Mouse (Mus musculus) hindbrain, embryonic 10.5 days (tissue): ENCODE measurements around the gene Ewsr1. TPM values are rescaled to one million over a fixed set of nuclear protein-coding genes. Genes with fewer than 3 reads are reported as not detected.

Source experiments
- DNase-seq: peaks from one replicate; pipeline ENCODE4 v3.0.0-alpha.2; 2017; ENCODE audit warnings: low spot score
- H3K27ac ChIP-seq: fragments of 300-500 bp; sonication (generic); 2 replicates; pipeline ENCODE4 v1.5.1; 2016; ENCODE audit warnings: mild to moderate bottlenecking, moderate library complexity
- H3K27me3 ChIP-seq: fragments of 300-500 bp; sonication (generic); 2 replicates; pipeline ENCODE4 v1.6.1; 2016; ENCODE audit warnings: mild to moderate bottlenecking; ENCODE audit not compliant: poor library complexity, insufficient read depth, severe bottlenecking
- H3K36me3 ChIP-seq: fragments of 300-500 bp; sonication (generic); 2 replicates; pipeline ENCODE4 v1.6.1; 2016; ENCODE audit warnings: mild to moderate bottlenecking, moderate library complexity
- H3K4me1 ChIP-seq: fragments of 300-500 bp; sonication (generic); replicated peaks from 2 replicates; pipeline ENCODE4 v1.6.1; 2016; ENCODE audit warnings: mild to moderate bottlenecking
- H3K4me3 ChIP-seq: fragments of 300-500 bp; sonication (generic); 2 replicates; pipeline ENCODE4 v1.5.1; 2016; ENCODE audit warnings: mild to moderate bottlenecking, moderate library complexity
- H3K9me3 ChIP-seq: fragments of 300-500 bp; sonication (generic); 2 replicates; pipeline ENCODE4 v1.6.1; 2016; ENCODE audit warnings: mild to moderate bottlenecking, moderate library complexity
- WGBS: fragments of 180-500 bp; shearing (Covaris S2); methylation state at CpG from one replicate; pipeline ENCODE4 v1.1.7; 2016; 5-methylcytosine and 5-hydroxymethylcytosine counted together
- polyA plus RNA-seq: library from polyadenylated mRNA; unstranded; fragments of >200 nt; fragmentation: Nextera tagmentation; extraction: Ambion mirVana; gene quantifications from 2 replicates; pipeline ENCODE4 v1.2.1, GENCODE M21; 2016

Gene Ewsr1
- polyA plus RNA-seq, 1 experiment from 2014 or later: 877 TPM

DNA sequence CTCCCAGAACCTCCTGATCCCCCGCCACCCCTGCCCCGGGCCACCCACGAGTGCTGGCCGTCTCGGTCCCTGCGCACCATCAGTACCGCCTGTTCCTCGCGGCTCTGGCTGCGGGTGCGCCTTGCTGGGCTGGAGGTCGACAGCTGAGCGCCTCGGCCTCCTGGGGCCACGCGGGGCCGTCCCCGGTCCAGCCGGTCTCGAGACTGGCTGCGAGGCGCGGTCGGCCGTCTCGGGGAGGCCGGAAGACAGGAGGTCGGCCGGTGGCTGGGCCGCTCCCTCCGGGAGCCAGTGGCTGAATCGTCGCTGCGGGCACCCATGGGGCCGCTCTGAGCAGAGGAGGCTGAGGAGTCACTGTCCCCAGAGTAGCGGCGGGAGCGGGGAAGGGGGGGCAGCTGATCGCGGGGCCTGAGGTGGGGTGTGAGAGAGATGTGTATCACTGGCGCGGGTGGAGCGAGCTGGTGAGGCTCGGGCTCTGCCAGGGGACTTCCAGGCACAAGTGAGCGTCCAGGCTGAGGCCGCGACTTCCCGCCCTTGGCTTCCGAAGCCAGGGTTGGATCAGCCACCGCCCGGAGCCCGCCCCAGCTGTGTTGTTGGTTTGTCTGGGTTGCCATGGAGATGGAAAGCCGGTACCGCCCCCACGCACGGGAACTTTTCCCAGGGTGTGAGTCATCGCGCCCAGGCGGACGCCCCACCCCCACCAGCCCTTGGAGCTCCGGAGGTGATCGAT, 37.5 kb downstream of the Ewsr1 start:
- Histone ChIP-seq H3K27ac (peak overlapping the region; percentile 76), H3K4me3 (peak overlapping the region; percentile 51), H3K27me3 (peaks cover 84% of the 10 kb centered on the region), H3K9me3 (no peaks in the 10 kb centered on the region), H3K4me1 (peaks cover 82% of the 10 kb centered on the region), H3K36me3 (no peaks in the 10 kb centered on the region)
- DNase-seq: peak; percentile 87
- 1% methylated on average over 62 of the region's 62 CpGs for WGBS

DNA sequence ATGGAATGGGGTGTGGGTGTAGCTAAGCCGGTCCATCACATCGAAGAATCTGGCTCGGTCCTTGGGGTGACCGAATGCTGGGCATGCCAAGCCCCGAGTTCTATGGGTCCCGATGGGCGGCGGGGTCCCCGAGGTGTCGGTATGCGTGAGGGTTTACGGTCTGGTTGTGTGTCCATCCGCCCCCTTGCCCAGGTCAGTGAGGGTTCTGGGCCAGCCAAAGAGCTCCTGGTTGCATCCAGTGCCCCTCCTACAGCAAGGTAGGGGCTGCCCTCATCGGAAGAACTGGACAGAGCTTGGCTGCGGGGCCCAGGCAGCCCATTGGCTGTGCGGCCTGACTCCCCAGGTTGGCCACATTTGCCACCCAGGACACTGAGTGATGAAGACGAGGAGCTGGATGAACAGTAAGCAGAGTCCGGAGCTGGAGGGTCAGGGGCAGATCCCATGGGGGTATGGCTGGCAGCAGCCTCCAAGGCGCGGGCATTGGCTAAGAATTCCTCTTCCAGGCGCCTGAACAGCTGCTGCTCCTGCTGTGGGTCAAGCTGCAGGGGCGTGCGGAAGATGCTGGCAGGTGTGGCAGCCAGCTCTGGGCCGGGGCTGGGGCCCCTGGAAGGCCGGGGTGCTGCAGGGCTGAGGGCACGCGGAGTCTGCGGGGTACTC, 38.2 kb downstream of the Ewsr1 start:
- H3K36me3 ChIP-seq: no peaks in the 10 kb centered on the region
- H3K4me3 ChIP-seq: peak overlapping the region; percentile 51
- 43% methylated on average over 28 of the region's 28 CpGs for WGBS
- H3K27me3 ChIP-seq: peaks cover 91% of the 10 kb centered on the region
- H3K9me3 ChIP-seq: no peaks in the 10 kb centered on the region
- peaks cover 89% of the 10 kb centered on the region for H3K4me1 ChIP-seq
- 0 out of 2 replicates have a peak overlapping the region, but pooled peaks have one; percentile 17 for H3K27ac ChIP-seq
- peak; percentile 59 for DNase-seq

DNA sequence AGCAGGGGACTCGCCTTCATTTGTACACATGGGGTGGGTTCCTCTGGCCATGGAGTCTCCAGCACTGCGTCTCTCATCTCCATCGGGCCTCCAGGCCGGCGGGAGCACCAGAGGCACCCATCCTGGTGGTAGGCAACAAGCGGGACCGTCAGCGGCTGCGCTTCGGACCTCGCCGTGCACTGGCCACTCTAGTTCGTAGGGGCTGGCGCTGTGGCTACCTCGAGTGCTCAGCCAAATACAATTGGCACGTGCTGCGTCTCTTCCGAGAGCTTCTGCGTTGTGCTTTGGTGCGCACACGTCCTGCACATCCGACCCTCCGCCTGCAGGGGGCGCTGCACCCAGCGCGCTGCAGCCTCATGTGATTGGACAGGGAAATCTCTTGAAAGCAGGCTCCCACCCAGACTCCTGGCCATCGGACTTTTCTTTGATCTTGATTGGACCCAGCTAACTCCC, 39.3 kb downstream of the Ewsr1 start:
- H3K36me3 ChIP-seq: no peaks in the 10 kb centered on the region
- peak; percentile 58 for DNase-seq
- peaks cover 100% of the 10 kb centered on the region for H3K27me3 ChIP-seq
- 8% methylated on average over 27 of the region's 27 CpGs for WGBS
- H3K9me3 ChIP-seq: no peaks in the 10 kb centered on the region
- H3K27ac ChIP-seq: no peak overlapping the region
- peak overlapping the region; percentile 26 for H3K4me3 ChIP-seq
- peaks cover 88% of the 10 kb centered on the region for H3K4me1 ChIP-seq

DNA sequence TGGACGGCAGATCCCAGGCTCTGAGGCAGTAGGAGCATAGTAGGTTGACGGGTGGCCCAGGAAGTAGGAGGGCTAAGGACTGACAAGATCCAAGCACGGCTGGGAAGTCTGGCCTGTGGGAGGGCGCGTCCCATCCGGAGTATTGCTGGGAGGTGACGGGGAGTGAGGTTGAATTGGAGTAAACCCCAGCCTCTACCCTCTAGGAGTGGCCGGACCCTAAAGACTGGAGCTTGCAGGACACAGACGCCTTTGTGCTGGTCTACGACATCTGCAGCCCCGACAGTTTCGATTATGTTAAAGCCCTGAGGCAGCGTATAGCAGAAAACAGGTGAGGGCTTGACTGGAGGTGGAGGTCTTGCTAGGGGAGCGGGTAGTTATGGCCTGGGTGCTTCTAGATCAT, 39.8 kb downstream of the Ewsr1 start:
- Histone ChIP-seq H3K27me3 (peaks cover 96% of the 10 kb centered on the region), H3K9me3 (no peaks in the 10 kb centered on the region), H3K4me1 (peaks cover 83% of the 10 kb centered on the region), H3K4me3 (peak overlapping the region; percentile 26), H3K36me3 (no peaks in the 10 kb centered on the region), H3K27ac (no peak overlapping the region)
- DNase-seq: peak; percentile 27
- WGBS: 27% methylated on average over 14 of the region's 14 CpGs

DNA sequence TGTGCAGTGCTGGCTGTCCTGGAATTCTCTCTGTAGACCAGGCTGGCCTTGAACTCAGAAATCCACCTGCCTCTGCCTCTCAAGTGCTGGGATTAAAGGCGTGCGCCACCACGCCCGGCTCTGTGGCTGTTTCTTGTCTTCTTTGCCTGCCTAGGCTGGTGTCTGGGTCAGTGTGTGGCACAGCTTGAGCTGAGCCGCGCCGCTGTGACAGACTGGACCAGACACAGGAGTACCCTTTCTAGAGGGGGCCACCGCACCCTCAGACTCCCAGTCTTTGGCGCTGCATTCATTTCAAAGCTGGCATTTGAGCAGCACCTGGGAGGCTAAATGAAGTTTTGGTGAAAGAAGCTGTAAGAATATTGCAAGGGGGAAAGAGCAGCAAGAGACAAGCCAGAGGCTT, 40.3 kb downstream of the Ewsr1 start:
- Histone ChIP-seq H3K27ac (no peak overlapping the region), H3K27me3 (peaks cover 91% of the 10 kb centered on the region), H3K36me3 (no peaks in the 10 kb centered on the region), H3K9me3 (no peaks in the 10 kb centered on the region), H3K4me1 (peaks cover 78% of the 10 kb centered on the region), H3K4me3 (0 out of 2 replicates have a peak overlapping the region, but pooled peaks have one; percentile 2)
- WGBS: 29% methylated on average over 9 of the region's 9 CpGs
- peak; percentile 14 for DNase-seq

DNA sequence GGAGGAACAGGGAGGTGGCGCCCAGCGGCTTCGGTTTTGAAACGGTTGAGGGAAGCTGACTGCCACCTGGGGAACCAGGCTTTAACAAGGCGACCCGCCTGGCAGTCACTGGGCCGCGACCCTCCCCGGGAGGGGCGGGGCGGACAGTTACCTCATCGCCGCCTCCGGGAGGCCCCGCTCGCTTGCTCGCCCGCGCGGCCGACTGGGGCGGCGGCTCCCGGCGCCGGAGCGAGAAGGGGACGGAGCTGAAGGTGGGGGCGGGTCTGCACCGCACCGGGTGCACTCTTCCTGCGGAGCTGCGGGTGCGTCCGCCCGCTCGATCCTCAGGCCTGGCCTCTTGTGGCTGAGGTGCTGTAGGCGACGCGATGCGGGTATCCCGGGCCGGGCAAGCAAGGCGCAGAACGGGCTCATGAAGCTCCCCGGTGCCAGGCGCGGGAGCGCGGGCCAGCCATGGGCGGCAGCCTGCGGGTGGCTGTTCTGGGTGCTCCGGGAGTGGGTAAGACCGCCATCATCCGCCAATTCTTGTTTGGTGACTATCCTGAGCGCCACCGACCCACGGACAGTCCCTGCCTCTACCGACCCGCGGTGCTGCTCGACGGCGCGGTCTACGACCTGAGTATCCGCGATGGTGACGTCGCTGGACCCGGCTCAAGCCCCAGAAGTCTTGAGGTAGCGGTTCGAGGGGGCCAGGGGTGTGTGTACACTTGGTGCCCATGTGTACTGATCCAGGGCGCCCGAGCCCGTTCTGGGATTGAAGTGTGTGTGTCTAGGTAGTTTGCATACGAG, 41.0 kb downstream of the Ewsr1 start, which contains the start of gene Rasl10a:
Gene Rasl10a, plus strand, starts transcription at position 273 of the 786 bp plus-strand sequence.
- peak; percentile 51 for DNase-seq
- Histone ChIP-seq H3K27me3 (peaks cover 84% of the 10 kb centered on the region), H3K4me3 (peak within 1 kb of the TSS; percentile 56), H3K36me3 (no peaks in the 10 kb centered on the region), H3K4me1 (peaks cover 71% of the 10 kb centered on the region), H3K9me3 (no peaks in the 10 kb centered on the region), H3K27ac (peak within 1 kb of the TSS; percentile 26; the same call in 1 of the 2 replicates)
- WGBS: 2% methylated on average over 77 of the region's 77 CpGs

DNA sequence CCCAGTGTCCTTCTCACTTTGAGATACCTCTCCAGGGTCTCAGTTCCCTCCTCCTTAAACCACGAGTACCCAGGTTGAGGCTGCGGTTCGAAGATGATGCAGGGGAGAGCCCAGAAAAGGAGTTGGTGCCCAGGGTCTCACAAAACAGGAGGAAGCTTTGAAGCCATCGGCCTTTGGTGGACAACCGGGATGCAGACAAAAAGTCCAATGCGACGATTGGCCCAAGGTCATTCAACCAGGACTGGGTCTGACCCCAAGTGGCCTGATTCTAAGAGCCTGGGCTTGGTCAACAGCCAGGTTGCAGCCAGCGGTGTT, 41.6 kb downstream of the Ewsr1 start:
- H3K27ac ChIP-seq: 0 out of 2 replicates have a peak overlapping the region, but pooled peaks have one; percentile 26
- H3K4me1 ChIP-seq: peaks cover 65% of the 10 kb centered on the region
- no peak for DNase-seq

DNA sequence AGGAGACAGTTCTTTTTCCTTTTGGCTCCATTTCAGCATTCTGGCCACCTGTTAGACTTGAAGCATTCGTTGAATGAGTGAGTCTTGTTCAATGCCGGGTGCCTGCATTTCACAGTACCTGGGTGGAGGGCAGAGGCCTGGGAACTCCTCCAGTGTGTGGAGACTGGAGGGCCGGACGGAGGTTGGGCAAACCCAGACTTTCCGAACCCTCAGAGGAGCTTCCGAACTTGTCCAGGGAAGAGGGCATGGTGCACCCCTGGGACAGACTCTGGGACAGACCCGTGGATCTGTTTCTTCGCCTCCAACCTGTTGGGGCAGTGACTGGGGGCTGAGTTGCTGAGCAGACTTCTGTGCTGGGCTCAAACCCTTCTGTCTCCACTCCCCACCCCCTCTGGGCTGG, 42.0 kb downstream of the Ewsr1 start:
- Histone ChIP-seq H3K4me3 (no peak overlapping the region), H3K4me1 (peaks cover 61% of the 10 kb centered on the region), H3K36me3 (no peaks in the 10 kb centered on the region), H3K27me3 (peaks cover 74% of the 10 kb centered on the region), H3K9me3 (no peaks in the 10 kb centered on the region), H3K27ac (no peak overlapping the region)
- 46% methylated on average over 8 of the region's 8 CpGs for WGBS
- no peak for DNase-seq

More for the DNA sequence above, 41.6 kb downstream of the Ewsr1 start:
- peak overlapping the region; percentile 56 for H3K4me3 ChIP-seq
- WGBS: 13% methylated on average over 8 of the region's 8 CpGs
- peaks cover 78% of the 10 kb centered on the region for H3K27me3 ChIP-seq
- no peaks in the 10 kb centered on the region for H3K9me3 ChIP-seq
- H3K36me3 ChIP-seq: no peaks in the 10 kb centered on the region

DNA sequence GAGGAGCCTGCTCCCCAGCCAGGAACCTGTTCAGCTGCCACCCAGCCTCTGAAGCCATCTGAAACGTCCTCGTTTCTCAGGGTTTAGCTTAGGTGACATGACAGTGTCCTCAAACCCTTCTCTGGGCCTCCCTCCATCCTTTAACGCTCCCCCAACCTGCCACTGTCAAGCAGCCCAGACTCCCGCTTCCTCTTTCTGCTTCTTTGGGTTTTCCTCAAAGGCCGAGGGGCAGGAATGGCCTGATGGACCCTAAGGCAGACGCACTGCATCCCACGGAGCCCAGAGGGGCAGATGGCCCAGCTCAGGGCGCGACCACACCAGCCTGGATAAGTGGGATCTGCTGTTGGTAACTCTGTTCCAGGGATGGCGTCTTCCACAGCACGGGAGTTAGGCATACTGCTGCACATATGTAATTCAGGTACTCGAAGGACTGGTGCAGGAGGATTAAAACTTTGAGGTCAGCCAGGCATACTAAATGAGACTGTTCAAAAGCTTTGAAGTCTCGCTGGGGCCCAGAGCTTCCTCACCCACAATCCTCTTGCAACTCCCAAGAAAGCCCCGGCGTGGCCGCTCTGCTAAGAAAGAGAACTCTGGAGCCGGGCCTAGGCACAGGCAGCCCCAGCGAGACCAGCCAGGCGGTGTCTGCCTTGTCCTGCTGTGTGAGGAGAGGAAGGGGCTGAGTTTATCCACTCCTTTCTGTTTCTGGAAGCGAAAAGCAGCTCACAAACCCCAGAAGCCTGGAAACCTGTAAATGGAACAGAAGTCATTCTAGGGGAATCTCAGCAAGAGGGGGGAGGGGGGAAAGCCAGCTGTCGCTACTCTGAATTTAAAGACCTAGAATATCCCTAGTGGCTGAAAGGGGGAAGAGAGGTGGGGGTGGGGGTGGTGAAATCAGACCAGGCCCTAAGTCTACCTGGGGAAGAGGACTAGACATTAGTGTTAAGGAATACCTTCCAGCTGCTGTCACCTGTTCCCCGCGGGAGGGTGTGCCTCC, 42.8 kb downstream of the Ewsr1 start:
- Histone ChIP-seq H3K4me3 (0 out of 2 replicates have a peak overlapping the region, but pooled peaks have one; percentile 18), H3K4me1 (peaks cover 53% of the 10 kb centered on the region), H3K27ac (no peak overlapping the region; the same call in 1 of the 2 replicates), H3K9me3 (no peaks in the 10 kb centered on the region), H3K36me3 (no peaks in the 10 kb centered on the region), H3K27me3 (peaks cover 66% of the 10 kb centered on the region)
- 30% methylated on average over 23 of the region's 23 CpGs for WGBS
- peak; percentile 40 for DNase-seq

DNA sequence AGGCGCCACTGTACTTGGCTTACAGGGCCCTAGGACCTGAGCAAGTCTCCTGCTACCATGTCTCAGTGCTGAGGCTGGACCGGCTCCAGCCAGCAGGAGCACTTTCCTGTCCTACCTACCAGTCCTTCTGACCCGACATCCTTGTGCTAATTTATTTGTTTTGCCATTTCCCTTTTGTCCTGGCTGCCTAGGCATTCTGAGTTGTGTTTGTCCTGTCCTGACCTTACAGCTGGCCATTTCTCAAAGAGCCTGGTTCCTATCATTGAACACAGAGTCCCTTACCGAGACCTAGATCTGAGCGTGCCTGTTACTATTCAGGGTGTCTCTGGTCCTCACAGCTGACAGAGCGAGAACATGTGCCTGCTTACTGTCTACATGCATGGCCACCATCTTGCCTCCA, 44.2 kb downstream of the Ewsr1 start:
- Histone ChIP-seq H3K4me1 (peaks cover 44% of the 10 kb centered on the region), H3K36me3 (no peaks in the 10 kb centered on the region), H3K27ac (no peak overlapping the region), H3K9me3 (no peaks in the 10 kb centered on the region), H3K4me3 (no peak overlapping the region), H3K27me3 (peaks cover 55% of the 10 kb centered on the region)
- no peak for DNase-seq
- 69% methylated on average over 6 of the region's 6 CpGs for WGBS

DNA sequence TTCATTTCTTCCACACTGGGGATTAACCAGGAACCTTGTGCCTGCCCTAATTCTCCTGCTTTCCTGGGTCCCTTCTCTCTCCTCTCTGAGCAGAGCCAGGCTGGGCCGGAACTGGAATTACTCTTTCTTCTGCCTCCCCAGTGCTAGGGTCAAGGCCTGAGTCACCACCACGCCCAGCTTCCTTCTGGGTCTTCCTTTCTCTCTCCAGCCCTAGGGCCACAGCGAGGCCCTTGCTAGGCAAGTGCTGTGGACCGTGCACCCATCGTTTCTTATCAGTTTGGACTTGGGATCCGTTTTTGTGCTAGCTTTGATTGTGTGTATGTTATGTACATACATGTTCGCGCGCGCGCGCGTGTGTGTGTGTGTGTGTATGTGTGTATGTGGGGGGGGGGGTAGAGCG, 44.9 kb downstream of the Ewsr1 start:
- no peak for DNase-seq
- H3K27me3 ChIP-seq: peaks cover 51% of the 10 kb centered on the region
- no peaks in the 10 kb centered on the region for H3K9me3 ChIP-seq
- 88% methylated on average over 14 of the region's 14 CpGs for WGBS
- no peak overlapping the region for H3K27ac ChIP-seq
- H3K4me3 ChIP-seq: no peak overlapping the region
- peaks cover 37% of the 10 kb centered on the region for H3K4me1 ChIP-seq
- no peaks in the 10 kb centered on the region for H3K36me3 ChIP-seq
